Mouse (Mus musculus) stomach, postnatal 0 days (tissue): Measurements from ENCODE around the gene Ptx4. TPM values are rescaled to one million over a fixed set of nuclear protein-coding genes. Genes with fewer than 3 reads are reported as not detected.
A peak's percentile ranks its signal among the peaks of the same experiment; 100 is the strongest.
"Not testable (repeated sequence)": the region's sequence is repeated elsewhere in the genome, so short reads cannot be mapped to it uniquely, and the experiment has no call there.

Experiments used
- ATAC-seq: fragments of 200-750 bp; cut with Nextera tagmentation; 2 replicates; pipeline ENCODE4 v1.8.0; 2017; ENCODE audit not compliant: low FRiP score, low TSS enrichment
- DNase-seq: peaks from one replicate; pipeline ENCODE4 v3.0.0-alpha.2; 2016; ENCODE audit warnings: low spot score
- H3K27ac ChIP-seq: fragments of 300-500 bp; sonication (generic); replicated peaks from 2 replicates; pipeline ENCODE4 v1.5.1; 2014; ENCODE audit warnings: mild to moderate bottlenecking, control low read depth
- H3K27me3 ChIP-seq: fragments of 300-500 bp; sonication (generic); 2 replicates; pipeline ENCODE4 v1.6.1; 2014; ENCODE audit warnings: low read length; ENCODE audit not compliant: control insufficient read depth, insufficient read depth
- H3K36me3 ChIP-seq: fragments of 300-500 bp; sonication (generic); 2 replicates; pipeline ENCODE4 v1.6.1; 2014; ENCODE audit warnings: low read length, mixed read lengths; ENCODE audit not compliant: control insufficient read depth, insufficient read depth
- H3K4me1 ChIP-seq: fragments of 300-500 bp; sonication (generic); replicated peaks from 2 replicates; pipeline ENCODE4 v1.6.1; 2014; ENCODE audit warnings: antibody characterized with exemption; ENCODE audit not compliant: control insufficient read depth, insufficient read depth
- H3K4me2 ChIP-seq: fragments of 300-500 bp; sonication (generic); replicated peaks from 2 replicates; pipeline ENCODE4 v1.6.1; 2014; ENCODE audit warnings: low read depth, mild to moderate bottlenecking, control low read depth, moderate library complexity
- H3K4me3 ChIP-seq: fragments of 300-500 bp; sonication (generic); 2 replicates; pipeline ENCODE4 v1.5.1; 2014; ENCODE audit warnings: low read depth, low read length, control low read depth
- H3K9ac ChIP-seq: fragments of 300-500 bp; sonication (generic); 2 replicates; pipeline ENCODE4 v1.6.1; 2014; ENCODE audit warnings: mild to moderate bottlenecking, low read length, control low read depth, mixed read lengths
- H3K9me3 ChIP-seq: fragments of 300-500 bp; sonication (generic); 2 replicates; pipeline ENCODE4 v1.6.1; 2016; ENCODE audit warnings: low read length; ENCODE audit not compliant: control insufficient read depth
- CTCF ChIP-seq: IDR thresholded peaks from 2 replicates; pipeline ENCODE4 v1.5.1; 2016; ENCODE audit warnings: antibody characterized with exemption, low read depth, mild to moderate bottlenecking, moderate library complexity
- EP300 ChIP-seq: optimal IDR thresholded peaks from 2 replicates; pipeline ENCODE3; 2016; ENCODE audit warnings: antibody characterized with exemption
- WGBS: fragments of 180-500 bp; shearing (Covaris S2); extraction: QIAGEN DNeasy Blood & Tissue Kit; methylation state at CpG from one replicate; pipeline ENCODE4 v1.1.7; 2014; 5-methylcytosine and 5-hydroxymethylcytosine counted together
- polyA plus RNA-seq: library from polyadenylated mRNA; unstranded; fragments of >200 nt; fragmentation: Nextera tagmentation; extraction: Ambion mirVana; gene quantifications from 2 replicates; pipeline ENCODE4 v1.2.1, GENCODE M21; 2015

The Ptx4 gene
- polyA plus RNA-seq, 1 experiment from 2014 or later, result 0.30 TPM

- Histone ChIP-seq H3K4me1 (peaks cover 3% of the 10 kb centered on the region), H3K36me3 (no peaks in the 10 kb centered on the region)
- whole genome bisulfite sequencing, result 37% methylated on average over 4 of the region's 4 CpGs
Measured at GRCm38 (mm10) chr17:25117263-25117662, 3.3 kb upstream of the Ptx4 start.

GRCm38 (mm10) chr17:25123979-25124378, 3.4 kb downstream of the Ptx4 start:
- H3K27ac ChIP-seq, result no peak overlapping the region
- no peak overlapping the region for H3K4me2 ChIP-seq
- no peaks in the 10 kb centered on the region for H3K4me1 ChIP-seq
- H3K36me3 ChIP-seq, result no peaks in the 10 kb centered on the region
- no peaks in the 10 kb centered on the region for H3K27me3 ChIP-seq
- WGBS, result 26% methylated on average over 7 of the region's 7 CpGs
- TF ChIP-seq EP300 (no peak), CTCF (peak; percentile 63)
- H3K9ac ChIP-seq, result no peak overlapping the region
- ATAC-seq (no peak), DNase-seq (no peak)
- no peak overlapping the region for H3K4me3 ChIP-seq
- no peaks in the 10 kb centered on the region for H3K9me3 ChIP-seq

More at GRCm38 (mm10) chr17:25117263-25117662, 3.3 kb upstream of the Ptx4 start:
- no peak for DNase-seq
- Histone ChIP-seq H3K9me3 (no peaks in the 10 kb centered on the region), H3K4me3 (no peak overlapping the region), H3K27me3 (no peaks in the 10 kb centered on the region), H3K4me2 (no peak overlapping the region), H3K9ac (no peak overlapping the region), H3K27ac (no peak overlapping the region)
- ATAC-seq, result no peak
- TF ChIP-seq EP300 (no peak), CTCF (peak; percentile 62)

- H3K27me3 ChIP-seq, H3K9ac ChIP-seq, ATAC-seq, H3K27ac ChIP-seq, H3K4me1 ChIP-seq, H3K9me3 ChIP-seq, H3K4me2 ChIP-seq, H3K4me3 ChIP-seq, H3K36me3 ChIP-seq, DNase-seq: not testable (repeated sequence)
- 82% methylated on average over 3 of the region's 3 CpGs for WGBS
Measured at GRCm38 (mm10) chr17:25125442-25126060, 5.0 kb downstream of the Ptx4 start.

- Histone ChIP-seq H3K4me2 (no peak overlapping the region), H3K9ac (no peak overlapping the region), H3K27me3 (no peaks in the 10 kb centered on the region), H3K4me3 (no peak overlapping the region), H3K9me3 (no peaks in the 10 kb centered on the region), H3K27ac (no peak overlapping the region), H3K4me1 (no peaks in the 10 kb centered on the region), H3K36me3 (no peaks in the 10 kb centered on the region)
- 38% methylated on average over 8 of the region's 8 CpGs for WGBS
- DNase-seq (no peak), ATAC-seq (peak; percentile 43; the same call in 1 of the 2 replicates)
- no peak for TF ChIP-seq CTCF
Measured at GRCm38 (mm10) chr17:25127079-25127478, 6.5 kb downstream of the Ptx4 start.

GRCm38 (mm10) chr17:25127681-25128080, 7.1 kb downstream of the Ptx4 start:
- no peaks in the 10 kb centered on the region for H3K4me1 ChIP-seq
- 56% methylated on average over 9 of the region's 9 CpGs for WGBS
- ATAC-seq, result no peak
- H3K9ac ChIP-seq, result no peak overlapping the region
- no peak for DNase-seq
- no peak overlapping the region for H3K4me2 ChIP-seq
- no peaks in the 10 kb centered on the region for H3K36me3 ChIP-seq
- no peak overlapping the region for H3K4me3 ChIP-seq
- no peaks in the 10 kb centered on the region for H3K27me3 ChIP-seq
- TF ChIP-seq EP300 (no peak), CTCF (no peak)
- no peak overlapping the region for H3K27ac ChIP-seq
- no peaks in the 10 kb centered on the region for H3K9me3 ChIP-seq

- peak; percentile 44 for TF ChIP-seq CTCF
- no peak for TF ChIP-seq EP300
- Histone ChIP-seq H3K36me3 (no peaks in the 10 kb centered on the region), H3K4me2 (no peak overlapping the region), H3K27me3 (no peaks in the 10 kb centered on the region), H3K4me3 (no peak overlapping the region), H3K9ac (no peak overlapping the region), H3K27ac (no peak overlapping the region), H3K4me1 (no peaks in the 10 kb centered on the region), H3K9me3 (no peaks in the 10 kb centered on the region)
- 79% methylated on average over 1 of the region's 1 CpGs for WGBS
- DNase-seq (no peak), ATAC-seq (no peak)
Measured at GRCm38 (mm10) chr17:25130060-25130459, 9.5 kb downstream of the Ptx4 start.
